Mouse (Mus musculus) cerebellum, adult 2 months (tissue): Measurements from ENCODE around the gene Mtmr11. TPM values are rescaled to one million over a fixed set of nuclear protein-coding genes. Genes with fewer than 3 reads are reported as not detected.
A peak's percentile ranks its signal among the peaks of the same experiment; 100 is the strongest.
"Not testable (repeated sequence)": the region's sequence is repeated elsewhere in the genome, so short reads cannot be mapped to it uniquely, and the experiment has no call there.

ENCODE experiments used
- DNase-seq, 2 experiments: peaks; one replicate each; pipeline ENCODE4 v3.0.0; 2021
- H3K27ac ChIP-seq: fragments of 200-500 bp; 2 replicates; pipeline ENCODE4 v1.5.1; 2012; ENCODE audit warnings: low read length, control low read depth, inconsistent platforms; ENCODE audit not compliant: insufficient read depth
- H3K27me3 ChIP-seq: fragments of 200-500 bp; 2 replicates; pipeline ENCODE4 v1.6.1; 2012; ENCODE audit warnings: inconsistent platforms, mild to moderate bottlenecking, low read length, moderate library complexity; ENCODE audit not compliant: control insufficient read depth, insufficient read depth
- H3K4me1 ChIP-seq: fragments of 200-500 bp; 2 replicates; pipeline ENCODE4 v1.6.1; 2011; ENCODE audit warnings: low read length; ENCODE audit not compliant: control insufficient read depth, insufficient read depth
- H3K4me3 ChIP-seq: fragments of 200-500 bp; replicated peaks from 2 replicates; pipeline ENCODE3; 2011; ENCODE audit warnings: mild to moderate bottlenecking, low read depth, low read length, control low read depth; ENCODE audit not compliant: insufficient read depth
- CTCF ChIP-seq: fragments of 200-500 bp; IDR thresholded peaks from 2 replicates; pipeline ENCODE4 v1.5.1; 2011; ENCODE audit warnings: low read depth, mild to moderate bottlenecking, control low read depth, low read length, moderate library complexity, borderline replicate concordance; ENCODE audit not compliant: insufficient read depth
- POLR2A ChIP-seq: fragments of 200-500 bp; IDR thresholded peaks from 2 replicates; pipeline ENCODE4 v1.6.1; 2011; ENCODE audit warnings: low read length, control low read depth, borderline replicate concordance; ENCODE audit not compliant: insufficient read depth
- WGBS: fragments of 180-500 bp; shearing (Covaris S2); methylation state at CpG from one replicate; pipeline ENCODE4 v1.1.7; 2018; 5-methylcytosine and 5-hydroxymethylcytosine counted together
- polyA plus RNA-seq: library from polyadenylated mRNA; depleted of rRNA; stranded (reverse); fragments of >200 nt; gene quantifications from 2 replicates; pipeline ENCODE4 v1.2.3, GENCODE M21; 2012; rRNA removed

The Mtmr11 gene
- polyA plus RNA-seq, 1 experiment = 22.5 TPM

DNA sequence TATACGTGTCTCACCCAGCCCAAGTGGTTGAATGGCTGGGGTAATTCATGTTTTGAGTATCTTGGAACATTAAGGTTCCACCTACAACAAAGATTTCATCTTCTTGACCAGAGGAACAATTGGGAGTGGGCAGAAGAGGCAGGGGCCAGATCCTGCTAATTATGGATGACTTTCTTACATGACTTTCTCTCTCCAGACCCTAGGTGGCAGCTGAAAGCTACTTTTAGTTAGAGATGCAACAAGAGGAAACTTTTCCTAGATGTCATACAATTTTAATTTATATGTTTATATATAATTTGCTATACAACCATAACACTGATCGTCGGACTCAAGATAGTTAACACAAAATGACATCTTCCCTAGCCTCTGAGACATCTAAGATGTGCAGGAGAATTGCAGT is 46.0 kb downstream of the Mtmr11 start:
- no peak for DNase-seq
- H3K27ac ChIP-seq = no peak overlapping the region
- TF ChIP-seq CTCF (no peak), POLR2A (no peak)
- no peaks in the 10 kb centered on the region for H3K4me1 ChIP-seq
- no peaks in the 10 kb centered on the region for H3K27me3 ChIP-seq
- WGBS = 80% methylated on average over 3 of the region's 3 CpGs
- no peak overlapping the region for H3K4me3 ChIP-seq

DNA sequence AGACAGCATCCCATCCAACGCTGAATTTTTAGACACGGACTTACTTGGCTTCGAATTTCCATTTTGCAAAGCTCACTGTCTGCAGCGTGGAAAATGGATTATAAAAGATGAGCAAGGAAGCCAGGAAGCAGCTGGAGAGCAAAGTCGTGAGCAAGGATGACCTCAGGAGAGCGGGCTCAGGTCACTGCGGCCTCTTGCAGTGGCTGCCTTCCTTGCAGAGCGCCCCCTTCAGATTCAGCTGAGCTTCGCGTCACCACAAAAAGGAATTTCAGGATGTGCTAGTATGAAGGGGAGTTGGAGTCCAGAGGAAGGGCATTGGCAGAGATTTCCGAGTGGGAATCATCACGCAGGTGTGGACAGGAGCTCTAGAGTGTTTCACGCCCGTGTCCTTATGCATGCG is 47.4 kb downstream of the Mtmr11 start:
- H3K27me3 ChIP-seq = no peaks in the 10 kb centered on the region
- no peaks in the 10 kb centered on the region for H3K4me1 ChIP-seq
- TF ChIP-seq POLR2A (no peak), CTCF (peak; percentile 23; the same call in 1 of the 2 replicates)
- WGBS = 17% methylated on average over 15 of the region's 15 CpGs
- H3K4me3 ChIP-seq = no peak overlapping the region
- no peak for DNase-seq
- H3K27ac ChIP-seq = no peak overlapping the region

DNA sequence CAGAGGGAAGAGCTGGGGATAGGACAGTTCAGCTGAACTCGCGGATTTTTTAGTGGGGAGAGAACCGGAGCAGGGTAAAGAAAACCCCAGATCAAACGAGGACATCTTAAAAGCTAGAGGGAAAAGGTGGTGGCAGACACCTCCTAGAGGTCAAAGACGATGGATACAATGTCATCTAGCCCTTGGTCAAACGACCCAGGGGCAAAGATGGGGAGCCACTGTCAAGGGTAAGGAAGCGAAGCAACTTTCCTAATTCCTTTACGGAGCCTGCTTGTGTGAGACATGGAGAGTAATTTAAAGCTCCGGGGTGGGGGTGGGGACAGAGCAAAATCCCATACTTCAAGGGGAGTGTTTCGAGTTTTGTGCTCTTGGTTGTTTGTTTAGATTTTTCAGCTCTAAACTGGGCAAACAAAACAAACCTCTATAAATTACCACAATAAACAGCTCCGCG is 57.4 kb downstream of the Mtmr11 start:
- peak in 1 of 2 experiments; percentile 62 for DNase-seq
- under 1% methylated on average over 12 of the region's 12 CpGs for WGBS
- TF ChIP-seq CTCF (peak; percentile 44; the same call in 1 of the 2 replicates), POLR2A (no peak)
- no peaks in the 10 kb centered on the region for H3K27me3 ChIP-seq
- peaks cover 4% of the 10 kb centered on the region; the same call in 1 of the 2 replicates for H3K4me1 ChIP-seq
- H3K27ac ChIP-seq = peak overlapping the region; percentile 99
- peak overlapping the region; percentile 91 for H3K4me3 ChIP-seq

DNA sequence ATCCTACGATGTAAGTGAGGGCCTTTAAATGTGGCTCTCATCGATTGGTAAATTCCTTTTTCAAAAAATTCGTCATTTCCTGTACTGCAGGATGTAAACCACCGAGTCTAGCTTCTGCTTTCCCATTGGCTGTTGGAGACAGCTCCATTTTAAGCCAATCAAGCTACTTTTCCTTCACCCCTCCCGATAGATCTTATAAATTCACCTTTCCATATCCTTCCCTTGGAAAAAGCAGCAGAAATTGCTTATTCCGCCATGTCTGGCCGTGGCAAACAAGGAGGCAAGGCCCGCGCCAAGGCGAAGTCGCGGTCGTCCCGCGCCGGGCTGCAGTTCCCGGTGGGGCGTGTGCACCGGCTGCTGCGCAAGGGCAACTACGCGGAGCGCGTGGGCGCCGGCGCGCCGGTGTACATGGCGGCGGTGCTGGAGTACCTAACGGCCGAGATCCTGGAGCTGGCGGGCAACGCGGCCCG is 57.9 kb downstream of the Mtmr11 start, which contains the start of the genes Bola1 and Hist2h2ab:
TSS of gene Bola1 (minus strand) at position 49 of the 470 bp plus-strand sequence.
TSS of gene Hist2h2ab (plus strand) at position 205 of the 470 bp plus-strand sequence.
- no peak for TF ChIP-seq CTCF
- TF ChIP-seq POLR2A = peak; percentile 79; the same call in 1 of the 2 replicates
- Histone ChIP-seq H3K4me3 (peak within 1 kb of the TSS; percentile 91), H3K27ac (peak within 1 kb of the TSS; percentile 99), H3K27me3 (no peaks in the 10 kb centered on the region), H3K4me1 (peaks cover 4% of the 10 kb centered on the region; the same call in 1 of the 2 replicates)
- under 1% methylated on average over 37 of the region's 37 CpGs for WGBS
- peak; percentile 87 to 91 for DNase-seq

DNA sequence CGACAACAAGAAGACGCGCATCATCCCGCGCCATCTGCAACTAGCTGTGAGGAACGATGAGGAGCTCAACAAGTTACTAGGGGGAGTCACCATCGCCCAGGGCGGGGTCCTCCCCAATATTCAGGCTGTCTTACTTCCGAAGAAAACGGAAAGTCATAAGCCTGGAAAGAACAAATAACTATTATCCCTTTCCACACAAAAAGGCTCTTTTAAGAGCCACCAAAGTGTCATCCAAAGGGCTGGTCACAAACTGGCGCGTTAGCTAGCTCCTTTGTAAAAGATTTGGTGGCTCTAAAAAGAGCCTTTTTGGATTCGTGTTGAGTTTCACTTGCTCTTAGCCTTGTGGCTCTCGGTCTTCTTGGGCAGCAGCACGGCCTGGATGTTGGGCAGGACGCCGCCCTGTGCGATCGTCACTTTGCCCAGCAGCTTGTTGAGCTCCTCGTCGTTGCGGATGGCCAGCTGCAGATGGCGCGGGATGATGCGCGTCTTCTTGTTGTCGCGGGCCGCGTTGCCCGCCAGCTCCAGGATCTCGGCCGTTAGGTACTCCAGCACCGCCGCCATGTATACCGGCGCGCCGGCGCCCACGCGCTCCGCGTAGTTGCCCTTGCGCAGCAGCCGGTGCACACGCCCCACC is 58.4 kb downstream of the Mtmr11 start:
- under 1% methylated on average over 40 of the region's 47 CpGs for WGBS
- DNase-seq, H3K27me3 ChIP-seq, H3K4me1 ChIP-seq: not testable (repeated sequence)
- Histone ChIP-seq H3K4me3 (peak overlapping the region; percentile 77), H3K27ac (peak overlapping the region; percentile 87)

DNA sequence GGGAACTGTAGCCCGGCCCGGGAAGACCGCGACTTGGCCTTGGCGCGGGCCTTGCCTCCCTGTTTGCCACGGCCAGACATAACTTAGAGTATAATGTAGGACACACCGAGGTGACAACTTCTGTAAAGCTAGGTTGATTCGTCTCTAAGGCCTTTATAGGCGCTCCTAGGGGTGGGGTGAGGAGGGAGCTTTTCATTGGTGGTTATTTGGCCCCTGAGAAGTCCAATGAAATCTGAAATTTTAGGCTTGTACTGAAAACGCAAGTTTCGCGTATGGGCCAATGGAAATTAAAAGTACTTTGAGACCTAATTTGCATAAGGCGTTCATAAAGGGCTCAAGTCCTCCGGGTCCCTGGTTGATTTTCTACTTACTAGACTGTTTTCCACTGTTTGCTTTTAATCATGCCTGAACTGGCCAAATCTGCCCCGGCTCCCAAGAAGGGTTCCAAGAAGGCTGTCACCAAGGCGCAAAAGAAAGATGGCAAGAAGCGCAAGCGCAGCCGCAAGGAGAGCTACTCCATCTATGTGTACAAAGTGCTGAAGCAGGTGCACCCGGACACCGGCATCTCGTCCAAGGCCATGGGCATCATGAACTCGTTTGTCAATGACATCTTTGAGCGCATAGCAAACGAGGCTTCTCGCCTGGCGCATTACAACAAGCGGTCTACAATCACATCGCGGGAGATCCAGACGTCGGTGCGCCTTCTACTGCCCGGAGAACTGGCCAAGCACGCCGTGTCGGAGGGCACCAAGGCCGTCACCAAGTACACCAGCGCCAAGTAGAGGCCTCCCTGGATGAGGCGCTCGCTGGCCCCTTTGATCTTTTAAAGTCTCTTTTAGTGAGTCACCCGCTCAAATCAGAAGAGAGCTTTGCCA is 59.2 kb downstream of the Mtmr11 start, which contains the start of the genes Hist2h2ac and Hist2h2be:
TSS of gene Hist2h2ac (minus strand) at position 116 of the 875 bp plus-strand sequence.
TSS of gene Hist2h2be (plus strand) at position 355 of the 875 bp plus-strand sequence.
- WGBS = under 1% methylated on average over 43 of the region's 43 CpGs
- Histone ChIP-seq H3K27ac (peak within 1 kb of the TSS; percentile 87), H3K27me3 (no peaks in the 10 kb centered on the region), H3K4me1 (peaks cover 12% of the 10 kb centered on the region; the same call in 1 of the 2 replicates), H3K4me3 (peak within 1 kb of the TSS; percentile 77)
- peak; percentile 88 to 94 for DNase-seq
- TF ChIP-seq POLR2A (peak; percentile 92; the same call in 1 of the 2 replicates), CTCF (no peak)

Other genes with a start within 250 kb of the Mtmr11 start
- gene Anp32e, start 232.8 kb upstream of the Mtmr11 start, polyA plus RNA-seq = 65.1 and 70.4 TPM in 2 replicates
- gene Plekho1, start 166.0 kb upstream of the Mtmr11 start, polyA plus RNA-seq = 155 and 160 TPM in 2 replicates
- gene Vps45, start 103.5 kb upstream of the Mtmr11 start, polyA plus RNA-seq = 33.3 and 33.6 TPM in 2 replicates
- 26.3 and 30.0 TPM in 2 replicates for gene Otud7b, start 57.5 kb upstream of the Mtmr11 start, polyA plus RNA-seq
- 59.5 and 66.4 TPM in 2 replicates for gene Sf3b4, start 10.3 kb downstream of the Mtmr11 start, polyA plus RNA-seq
- gene Sv2a, start 19.1 kb downstream of the Mtmr11 start, polyA plus RNA-seq = 399 and 405 TPM in 2 replicates
- gene Bola1, start 57.7 kb downstream of the Mtmr11 start, polyA plus RNA-seq = 47.0 and 47.8 TPM in 2 replicates
- gene Hist2h2ab, start 57.9 kb downstream of the Mtmr11 start, polyA plus RNA-seq = 2.0 and 3.5 TPM in 2 replicates
- 2.2 and 4.8 TPM in 2 replicates for gene Hist2h2ac, start 58.9 kb downstream of the Mtmr11 start, polyA plus RNA-seq
- 8.0 and 9.3 TPM in 2 replicates for gene Hist2h2be, start 59.1 kb downstream of the Mtmr11 start, polyA plus RNA-seq
- gene Hist2h3c2, start 77.1 kb downstream of the Mtmr11 start, polyA plus RNA-seq = 4.5 and 6.3 TPM in 2 replicates
- 6.8 TPM in 1 of 2 replicates, not detected in the other for gene Hist2h2aa2, start 78.3 kb downstream of the Mtmr11 start, polyA plus RNA-seq
- gene Hist2h2aa1, start 83.5 kb downstream of the Mtmr11 start, polyA plus RNA-seq = 127 and 149 TPM in 2 replicates
- not detected in 2 replicates for gene Hist2h3c1, start 84.7 kb downstream of the Mtmr11 start, polyA plus RNA-seq
- 6.2 and 8.7 TPM in 2 replicates for gene Hist2h4, start 101.3 kb downstream of the Mtmr11 start, polyA plus RNA-seq
- gene Hist2h3b, start 106.7 kb downstream of the Mtmr11 start, polyA plus RNA-seq = 8.1 and 13.9 TPM in 2 replicates
- 5.4 and 6.7 TPM in 2 replicates for gene Hist2h2bb, start 107.7 kb downstream of the Mtmr11 start, polyA plus RNA-seq
- 2.0 TPM in 2 replicates for gene Fcgr1, start 132.0 kb downstream of the Mtmr11 start, polyA plus RNA-seq